Mouse (Mus musculus) liver, embryonic 11.5 days (tissue): ENCODE data around the gene Txndc17. TPM values are rescaled to one million over a fixed set of nuclear protein-coding genes. Genes with fewer than 3 reads are reported as not detected.

Experiments used
- ATAC-seq: fragments of 200-750 bp; cut with Nextera tagmentation; replicated peaks from 2 replicates; pipeline ENCODE4 v1.8.0; 2017; ENCODE audit warnings: moderate number of reproducible peaks, mild to moderate bottlenecking, moderate TSS enrichment, moderate library complexity; ENCODE audit not compliant: low FRiP score
- DNase-seq: peaks from one replicate; pipeline ENCODE4 v3.0.0-alpha.2; 2017; ENCODE audit warnings: low spot score
- H3K27ac ChIP-seq: fragments of 300-500 bp; sonication (generic); 2 replicates; pipeline ENCODE4 v1.5.1; 2014; ENCODE audit warnings: mild to moderate bottlenecking, low read depth, low read length, control low read depth
- H3K27me3 ChIP-seq: fragments of 300-500 bp; sonication (generic); replicated peaks from 2 replicates; pipeline ENCODE4 v1.6.1; 2014; ENCODE audit warnings: low read length, mixed read lengths; ENCODE audit not compliant: control insufficient read depth, insufficient read depth
- H3K36me3 ChIP-seq: fragments of 300-500 bp; sonication (generic); 2 replicates; pipeline ENCODE4 v1.6.1; 2014; ENCODE audit warnings: mild to moderate bottlenecking, low read length, moderate library complexity, mixed read lengths; ENCODE audit not compliant: control insufficient read depth, insufficient read depth
- H3K4me1 ChIP-seq: fragments of 300-500 bp; sonication (generic); replicated peaks from 2 replicates; pipeline ENCODE4 v1.6.1; 2014; ENCODE audit warnings: low read length, mixed read lengths; ENCODE audit not compliant: control insufficient read depth, insufficient read depth
- H3K4me2 ChIP-seq: fragments of 300-500 bp; sonication (generic); 2 replicates; pipeline ENCODE4 v1.6.1; 2014; ENCODE audit warnings: mild to moderate bottlenecking, control low read depth, moderate library complexity
- H3K4me3 ChIP-seq: fragments of 300-500 bp; sonication (generic); 2 replicates; pipeline ENCODE4 v1.5.1; 2014; ENCODE audit warnings: low read depth, low read length, control low read depth
- H3K9ac ChIP-seq: fragments of 300-500 bp; sonication (generic); 2 replicates; pipeline ENCODE4 v1.6.1; 2014; ENCODE audit warnings: low read depth, low read length, control low read depth
- H3K9me3 ChIP-seq: fragments of 300-500 bp; sonication (generic); 2 replicates; pipeline ENCODE4 v1.6.1; 2016; ENCODE audit warnings: low read length, inconsistent platforms, mixed read lengths; ENCODE audit not compliant: control insufficient read depth
- WGBS: fragments of 180-500 bp; shearing (Covaris S2); extraction: QIAGEN DNeasy Blood & Tissue Kit; methylation state at CpG from one replicate; pipeline ENCODE4 v1.1.7; 2014; 5-methylcytosine and 5-hydroxymethylcytosine counted together
- polyA plus RNA-seq: library from polyadenylated mRNA; unstranded; fragments of >200 nt; fragmentation: Nextera tagmentation; extraction: Ambion mirVana; gene quantifications from 2 replicates; pipeline ENCODE4 v1.2.1, GENCODE M21; 2014

The Txndc17 gene
- polyA plus RNA-seq, 1 experiment from 2014 or later = 153 TPM

DNA sequence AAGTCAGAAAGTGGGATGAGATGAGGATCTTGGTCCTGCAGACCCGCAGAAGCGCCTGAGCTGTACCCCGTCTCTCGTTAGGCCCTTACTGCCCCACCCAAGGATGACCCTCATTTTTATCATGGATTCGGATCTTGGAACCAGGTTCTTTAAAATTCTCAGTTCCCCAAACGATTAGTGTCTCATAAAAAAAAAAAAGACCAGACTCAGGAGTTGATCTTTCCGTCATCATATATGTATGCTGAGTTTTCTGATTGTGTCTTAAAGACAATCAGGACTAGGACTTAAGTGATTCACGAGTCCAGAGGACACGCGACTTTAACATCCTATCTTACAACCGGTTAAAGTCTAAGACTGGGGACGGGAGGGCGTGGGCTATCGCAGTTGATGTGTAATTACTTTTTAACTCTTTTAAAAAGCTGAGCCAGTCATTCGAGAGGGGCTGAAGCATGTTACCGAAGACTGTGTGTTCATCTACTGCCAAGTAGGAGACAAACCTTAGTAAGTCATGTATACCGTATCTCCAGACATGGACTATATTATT, 559 bp downstream of the Txndc17 start:
- Histone ChIP-seq H3K27me3 (no peaks in the 10 kb centered on the region), H3K4me3 (peak overlapping the region; percentile 85), H3K9ac (peak overlapping the region; percentile 83), H3K4me2 (peak overlapping the region; percentile 95), H3K36me3 (no peaks in the 10 kb centered on the region; the same call in 1 of the 2 replicates), H3K9me3 (no peaks in the 10 kb centered on the region), H3K27ac (no peak overlapping the region; the same call in 1 of the 2 replicates), H3K4me1 (peaks cover 11% of the 10 kb centered on the region)
- ATAC-seq (no peak), DNase-seq (no peak)
- WGBS = 12% methylated on average over 17 of the region's 17 CpGs

GRCm38 (mm10) chr11:72214591-72215409, 7.5 kb downstream of the Txndc17 start:
- DNase-seq (peak; percentile 96), ATAC-seq (peak; percentile 95)
- Histone ChIP-seq H3K4me2 (peak overlapping the region; percentile 89), H3K9me3 (no peaks in the 10 kb centered on the region), H3K36me3 (no peaks in the 10 kb centered on the region; the same call in 1 of the 2 replicates), H3K4me1 (0 out of 2 replicates have a peak, but pooled peaks cover 4% of the 10 kb centered on the region), H3K27ac (no peak overlapping the region), H3K27me3 (no peaks in the 10 kb centered on the region), H3K4me3 (peak overlapping the region; percentile 72), H3K9ac (peak overlapping the region; percentile 77)
- WGBS = 1% methylated on average over 51 of the region's 51 CpGs

DNA sequence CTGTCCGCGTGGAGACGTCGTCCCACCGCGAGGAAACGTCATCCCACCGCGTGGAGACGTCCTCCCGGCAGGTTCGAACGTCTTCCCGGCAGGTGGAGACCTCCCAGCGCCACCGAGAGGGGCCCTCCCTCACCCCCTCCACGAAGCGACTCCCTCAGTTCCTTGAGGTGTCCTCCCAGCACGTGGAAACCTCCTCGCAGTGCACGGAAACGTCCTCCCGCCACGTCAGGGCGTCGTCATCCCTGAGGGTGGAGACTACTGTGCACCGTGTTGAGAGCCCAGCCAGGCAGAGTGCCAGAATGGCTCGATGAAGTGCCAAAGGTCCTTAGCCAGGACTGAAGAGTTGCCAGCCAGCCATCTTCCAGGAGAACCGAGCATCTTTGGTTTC, 8.1 kb downstream of the Txndc17 start, which contains the start of gene Med31:
Gene Med31, minus strand, starts transcription at position 183 of the 388 bp plus-strand sequence.
- H3K9ac ChIP-seq = peak within 1 kb of the TSS; percentile 77
- 0 out of 2 replicates have a peak, but pooled peaks cover 4% of the 10 kb centered on the region for H3K4me1 ChIP-seq
- no peak within 1 kb of the TSS for H3K27ac ChIP-seq
- ATAC-seq (peak; percentile 71), DNase-seq (no peak)
- H3K36me3 ChIP-seq = no peaks in the 10 kb centered on the region; the same call in 1 of the 2 replicates
- peak within 1 kb of the TSS; percentile 72 for H3K4me3 ChIP-seq
- 4% methylated on average over 29 of the region's 29 CpGs for WGBS
- peak within 1 kb of the TSS; percentile 89 for H3K4me2 ChIP-seq
- H3K27me3 ChIP-seq = no peaks in the 10 kb centered on the region
- no peaks in the 10 kb centered on the region for H3K9me3 ChIP-seq

DNA sequence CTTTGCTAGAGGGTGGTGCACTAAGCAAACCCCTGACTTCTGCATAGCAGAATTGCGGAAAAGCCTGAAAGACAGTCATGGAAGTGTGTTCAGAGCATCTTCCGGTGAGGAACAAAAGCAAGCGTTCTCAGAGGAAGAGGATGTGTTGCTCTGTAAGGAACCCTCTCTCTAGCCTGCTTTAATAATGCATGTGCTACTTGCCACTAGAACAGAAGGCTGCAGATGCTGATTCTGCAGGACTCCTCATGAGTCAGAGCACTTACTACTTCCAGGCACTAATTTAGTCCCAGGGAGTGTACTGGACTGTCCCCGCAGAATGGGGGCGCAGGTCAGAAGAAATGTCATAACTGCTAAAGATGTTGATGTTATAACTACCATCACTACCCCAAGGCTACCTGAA, 9.8 kb downstream of the Txndc17 start:
- no peaks in the 10 kb centered on the region for H3K27me3 ChIP-seq
- 0 out of 2 replicates have a peak, but pooled peaks cover 4% of the 10 kb centered on the region for H3K4me1 ChIP-seq
- WGBS = 80% methylated on average over 5 of the region's 5 CpGs
- H3K4me2 ChIP-seq = no peak overlapping the region
- no peaks in the 10 kb centered on the region for H3K36me3 ChIP-seq
- no peak for ATAC-seq
- no peak overlapping the region for H3K27ac ChIP-seq
- H3K9ac ChIP-seq = no peak overlapping the region
- no peak overlapping the region for H3K4me3 ChIP-seq
- DNase-seq = no peak
- no peaks in the 10 kb centered on the region for H3K9me3 ChIP-seq

- ATAC-seq (0 out of 2 replicates have a peak, but pooled peaks have one; percentile 39), DNase-seq (peak; percentile 50)
- WGBS = 15% methylated on average over 6 of the region's 6 CpGs
- no peaks in the 10 kb centered on the region for H3K9me3 ChIP-seq
- H3K27ac ChIP-seq = no peak overlapping the region
- no peak overlapping the region for H3K4me2 ChIP-seq
- H3K9ac ChIP-seq = no peak overlapping the region
- H3K27me3 ChIP-seq = no peaks in the 10 kb centered on the region
- H3K4me3 ChIP-seq = no peak overlapping the region
- H3K4me1 ChIP-seq = no peaks in the 10 kb centered on the region
- H3K36me3 ChIP-seq = no peaks in the 10 kb centered on the region
These were observed 13.9 kb downstream of the Txndc17 start for GRCm38 (mm10) chr11:72221278-72221677.

- H3K36me3 ChIP-seq = no peaks in the 10 kb centered on the region
- WGBS = 76% methylated on average over 4 of the region's 4 CpGs
- no peak overlapping the region for H3K9ac ChIP-seq
- H3K4me1 ChIP-seq = no peaks in the 10 kb centered on the region
- H3K4me3 ChIP-seq = no peak overlapping the region
- H3K27ac ChIP-seq = no peak overlapping the region
- no peak for ATAC-seq
- H3K9me3 ChIP-seq = no peaks in the 10 kb centered on the region
- H3K27me3 ChIP-seq = no peaks in the 10 kb centered on the region; the same call in 1 of the 2 replicates
- DNase-seq = no peak
- no peak overlapping the region for H3K4me2 ChIP-seq
These were observed 16.1 kb downstream of the Txndc17 start for GRCm38 (mm10) chr11:72223414-72223813.

DNA sequence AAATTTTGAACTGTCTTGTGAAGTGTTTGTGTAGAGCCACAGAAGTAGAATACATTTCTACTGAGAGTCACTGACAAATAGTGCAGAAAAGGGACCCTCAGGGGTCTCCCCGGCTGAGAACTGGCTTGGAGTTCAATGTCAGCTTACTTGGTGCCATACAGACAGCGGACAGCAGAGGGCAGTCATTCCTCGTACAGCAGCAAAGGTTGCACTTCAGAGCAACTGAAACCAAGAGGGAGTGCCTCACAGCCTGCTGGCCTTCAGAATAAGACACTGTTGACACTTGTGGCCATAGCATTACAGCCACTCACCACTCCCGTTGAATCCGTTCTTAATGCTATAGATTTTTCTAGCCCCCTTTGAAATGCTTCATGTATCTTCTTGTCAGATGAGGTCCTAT, 17.5 kb downstream of the Txndc17 start:
- DNase-seq (peak; percentile 48), ATAC-seq (no peak)
- 19% methylated on average over 5 of the region's 5 CpGs for WGBS
- Histone ChIP-seq H3K4me2 (no peak overlapping the region), H3K9ac (no peak overlapping the region), H3K27ac (no peak overlapping the region), H3K36me3 (no peaks in the 10 kb centered on the region), H3K4me1 (no peaks in the 10 kb centered on the region), H3K4me3 (no peak overlapping the region), H3K9me3 (no peaks in the 10 kb centered on the region), H3K27me3 (no peaks in the 10 kb centered on the region; the same call in 1 of the 2 replicates)

GRCm38 (mm10) chr11:72226020-72226791, 18.9 kb downstream of the Txndc17 start:
- Histone ChIP-seq H3K4me1 (no peaks in the 10 kb centered on the region), H3K9ac (no peak overlapping the region), H3K4me2 (no peak overlapping the region), H3K27me3 (no peaks in the 10 kb centered on the region; the same call in 1 of the 2 replicates), H3K4me3 (no peak overlapping the region), H3K9me3 (no peaks in the 10 kb centered on the region), H3K36me3 (no peaks in the 10 kb centered on the region), H3K27ac (no peak overlapping the region)
- no peak for DNase-seq
- no peak for ATAC-seq
- WGBS = 85% methylated on average over 10 of the region's 10 CpGs
